In genomic region chr2:52483496-52483895, GRCm38 (mm10) we compare ENCODE assay signal across 29 mouse cellular contexts. TPM values are rescaled to one million over a fixed set of nuclear protein-coding genes. Genes with fewer than 3 reads are reported as not detected.
A peak's percentile ranks its signal among the peaks of the same experiment; 100 is the strongest.
DNase-seq lines count a peak whose midpoint lies in the region; ATAC-seq and TF ChIP-seq lines count a peak whose summit lies in the region.
"Had no signal": no experiment of that assay in that cellular context is flagged by ENCODE, and none has a peak within 500 bp of the region (broad histone marks: within the 10 kb centered on the region; RNA-seq: fewer than 3 reads in every experiment).

No protein-coding gene starts in this region.

- H3K4me2 ChIP-seq in heart, embryonic 12.5 days = no peak overlapping the region
- H3K4me2 ChIP-seq in kidney, embryonic 15.5 days = no peak overlapping the region
- no peak overlapping the region for H3K4me2 ChIP-seq in lung, postnatal 0 days (replicated peaks; ENCODE audit: low read depth, low read length)
- H3K4me2 ChIP-seq: embryonic facial prominence, embryonic 13.5 days; forebrain, embryonic 15.5 days; hindbrain, embryonic 14.5 days; liver, embryonic 13.5 days; lung, embryonic 14.5 days; midbrain, embryonic 12.5 days; neural tube, embryonic 12.5 days had no signal

- no peak overlapping the region for H3K27ac ChIP-seq in heart, embryonic 12.5 days (ENCODE audit: poor library complexity, severe bottlenecking)
- no peak overlapping the region for H3K27ac ChIP-seq in kidney, embryonic 15.5 days
- no peak overlapping the region for H3K27ac ChIP-seq in lung, postnatal 0 days (ENCODE audit: low read length)
- H3K27ac ChIP-seq: embryonic facial prominence, embryonic 13.5 days; forebrain, embryonic 10.5 days; forebrain, embryonic 15.5 days; hindbrain, embryonic 14.5 days; liver, embryonic 13.5 days; midbrain, embryonic 12.5 days; neural tube, embryonic 12.5 days; stomach, postnatal 0 days had no signal

- 60% methylated on average over 5 of the region's 5 CpGs for WGBS in heart, embryonic 12.5 days
- 63% methylated on average over 5 of the region's 5 CpGs for WGBS in kidney, embryonic 15.5 days
- 38% methylated on average over 5 of the region's 5 CpGs for WGBS in lung, postnatal 0 days

- no peaks in the 10 kb centered on the region for H3K27me3 ChIP-seq in heart, embryonic 12.5 days (replicated peaks)
- no peaks in the 10 kb centered on the region for H3K27me3 ChIP-seq in kidney, embryonic 15.5 days
- H3K27me3 ChIP-seq in lung, postnatal 0 days (replicated peaks; ENCODE audit: insufficient read depth, low read length) = no peaks in the 10 kb centered on the region
- H3K27me3 ChIP-seq: embryonic facial prominence, embryonic 13.5 days; forebrain, embryonic 15.5 days; liver, embryonic 13.5 days; midbrain, embryonic 12.5 days; neural tube, embryonic 12.5 days had no signal

- ATAC-seq in heart, embryonic 12.5 days (ENCODE audit: insufficient number of reproducible peaks, low FRiP score) = no peak
- ATAC-seq in kidney, embryonic 15.5 days (replicated peaks; ENCODE audit: low FRiP score) = no peak
- ATAC-seq in lung, postnatal 0 days = no peak
- ATAC-seq: CD4-positive, CD25-positive, alpha-beta regulatory T cell, adult 4 months; forebrain, embryonic 15.5 days; intestine, postnatal 0 days had no signal

- DNase-seq in heart, adult 11 months = peak; percentile 93
- peak; percentile 23 for DNase-seq in kidney, postnatal 10 days
- no peak for DNase-seq in lung, postnatal 0 days (ENCODE audit: low spot score)
- DNase-seq in lung, adult 18-20 months = no peak
- no peak for DNase-seq in layer of hippocampus, postnatal 25 days (ENCODE audit: extremely low spot score in 1 of 2, low spot score in 1 of 2)
- DNase-seq: adrenal gland, adult 2 months; cerebellum, adult 9-11 months; gastrocnemius, postnatal 36 days; heart, postnatal 36 days; layer of hippocampus, postnatal 36 days; left cerebral cortex, postnatal 4 days; liver, embryonic 13.5 days; lung, embryonic 14.5 days; right cerebral cortex, postnatal 4 days; thymus, adult 18-20 months; thymus, postnatal 25 days had no signal

- H3K4me3 ChIP-seq in heart, embryonic 12.5 days = no peak overlapping the region
- no peak overlapping the region for H3K4me3 ChIP-seq in kidney, embryonic 15.5 days (replicated peaks)
- no peak overlapping the region for H3K4me3 ChIP-seq in lung, postnatal 0 days (ENCODE audit: low read depth, low read length)
- H3K4me3 ChIP-seq: embryonic facial prominence, embryonic 13.5 days; forebrain, embryonic 10.5 days; forebrain, embryonic 15.5 days; liver, embryonic 13.5 days; megakaryocyte, embryonic 14.5 days; midbrain, embryonic 12.5 days; myocyte; neural tube, embryonic 12.5 days had no signal

- no peak for TF ChIP-seq CTCF in lung, postnatal 0 days (IDR thresholded peaks at IDR 0.05)

- 0 out of 2 replicates have a peak, but pooled peaks have one; percentile 10 for TF ChIP-seq EP300 in lung, postnatal 0 days (IDR thresholded peaks at IDR 0.05)

- H3K36me3 ChIP-seq in heart, embryonic 12.5 days = no peaks in the 10 kb centered on the region
- no peaks in the 10 kb centered on the region for H3K36me3 ChIP-seq in kidney, embryonic 15.5 days
- no peaks in the 10 kb centered on the region for H3K36me3 ChIP-seq in lung, postnatal 0 days (ENCODE audit: insufficient read depth, low read length)
- H3K36me3 ChIP-seq: embryonic facial prominence, embryonic 13.5 days; forebrain, embryonic 10.5 days; forebrain, embryonic 15.5 days; liver, embryonic 13.5 days; midbrain, embryonic 12.5 days; neural tube, embryonic 12.5 days had no signal

- no peak overlapping the region for H3K9ac ChIP-seq in heart, embryonic 12.5 days
- H3K9ac ChIP-seq in kidney, embryonic 15.5 days = no peak overlapping the region
- H3K9ac ChIP-seq in lung, postnatal 0 days (replicated peaks; ENCODE audit: low read depth) = no peak overlapping the region
- H3K9ac ChIP-seq: embryonic facial prominence, embryonic 13.5 days; forebrain, embryonic 15.5 days; hindbrain, embryonic 14.5 days; liver, embryonic 13.5 days; lung, embryonic 14.5 days; midbrain, embryonic 12.5 days; neural tube, embryonic 12.5 days had no signal

- peaks cover 4% of the 10 kb centered on the region; the same call in 1 of the 2 replicates for H3K4me1 ChIP-seq in heart, embryonic 12.5 days (replicated peaks)
- H3K4me1 ChIP-seq in kidney, embryonic 15.5 days = peaks cover 3% of the 10 kb centered on the region; the same call in 1 of the 2 replicates
- H3K4me1 ChIP-seq in lung, postnatal 0 days (ENCODE audit: insufficient read depth, low read depth, low read length) = no peaks in the 10 kb centered on the region; the same call in 1 of the 2 replicates
- H3K4me1 ChIP-seq: embryonic facial prominence, embryonic 13.5 days; forebrain, embryonic 15.5 days; liver, embryonic 13.5 days; midbrain, embryonic 12.5 days; neural tube, embryonic 12.5 days had no signal

- no peaks in the 10 kb centered on the region for H3K9me3 ChIP-seq in heart, embryonic 12.5 days (replicated peaks)
- no peaks in the 10 kb centered on the region for H3K9me3 ChIP-seq in kidney, embryonic 15.5 days (replicated peaks)
- no peaks in the 10 kb centered on the region for H3K9me3 ChIP-seq in lung, postnatal 0 days (ENCODE audit: low read length)
- H3K9me3 ChIP-seq: embryonic facial prominence, embryonic 13.5 days; forebrain, embryonic 10.5 days; forebrain, embryonic 15.5 days; liver, embryonic 13.5 days; megakaryocyte, embryonic 14.5 days; midbrain, embryonic 12.5 days; neural tube, embryonic 12.5 days had no signal

RNA-seq across cellular contexts. Expression of gene Arl5a, which starts 58.8 kb away (rescaled TPM):
- polyA plus RNA-seq in heart, embryonic 12.5 days (2016; fragmentation: Nextera tagmentation; extraction: Ambion mirVana) = 86.4 and 90.9 TPM in 2 replicates
- 45.8 TPM in 2 replicates for polyA plus RNA-seq in kidney, embryonic 15.5 days (2015; fragmentation: Nextera tagmentation; extraction: Ambion mirVana)
- polyA plus RNA-seq in lung, postnatal 0 days (2015; fragmentation: Nextera tagmentation; extraction: Ambion mirVana) = 22.0 and 23.4 TPM in 2 replicates
- 10 to 100 TPM; 57.8 to 63.1 TPM for total RNA-seq in layer of hippocampus, postnatal 25 days (2021)

Comparison
In these comparisons a context has a peak if more than half of its experiments do, and no peak if none do; other contexts are left out.
1. DNase-seq: peak in heart, adult 11 months (single experiment) and kidney, postnatal 10 days (single experiment); none in lung, postnatal 0 days (single experiment), lung, adult 18-20 months (0 of 2) and layer of hippocampus, postnatal 25 days (0 of 2).